Mouse (Mus musculus) telencephalon, adult 2 months (tissue): ENCODE data around the gene Eif3b.

Source experiments
- DNase-seq: peaks from one replicate; pipeline ENCODE4 v3.0.0-alpha.2; 2011; ENCODE audit warnings: low read depth, low spot score

Gene Eif3b

GRCm38 (mm10) chr5:140481458-140481857 is 62.3 kb downstream of the Eif3b start:
- peak; percentile 22 for DNase-seq

- no peak for DNase-seq
Observed at GRCm38 (mm10) chr5:140491142-140491541, 72.0 kb downstream of the Eif3b start.

- no peak for DNase-seq
Observed at GRCm38 (mm10) chr5:140492684-140493233, 73.6 kb downstream of the Eif3b start.
